Mouse (Mus musculus) cerebellum, postnatal 10 days (tissue): Measurements from ENCODE around the gene Krt6b.
"Not testable (repeated sequence)": the region's sequence is repeated elsewhere in the genome, so short reads cannot be mapped to it uniquely, and the experiment has no call there.

Experiments used
- DNase-seq, 2 experiments: peaks; one replicate each; pipeline ENCODE4 v3.0.0; 2021; ENCODE audit warnings: mixed read lengths in 2 of 2

Krt6b gene

DNA sequence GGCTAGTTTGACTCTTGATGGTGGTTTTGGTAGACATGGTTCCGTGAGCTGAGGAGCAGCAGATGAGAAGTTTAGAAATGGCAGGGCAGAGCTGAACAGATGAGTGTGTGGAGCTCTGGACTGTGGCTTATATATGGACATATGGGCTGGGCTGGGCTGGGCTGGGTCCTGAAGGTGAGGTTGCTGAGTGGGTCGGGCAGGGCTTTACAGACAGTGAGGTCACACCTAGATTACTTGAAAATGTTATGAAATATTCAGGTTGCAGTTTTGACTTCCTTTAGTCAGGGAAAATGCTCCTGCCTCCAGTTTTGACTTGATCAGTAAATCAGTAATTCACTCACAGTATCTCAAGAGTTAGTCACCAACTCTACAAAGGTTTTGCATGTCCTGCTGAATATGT lies at the start of gene Krt6b:
TSS of gene Krt6b (minus strand) at position 101 of the 400 bp plus-strand sequence.
- DNase-seq: no peak

- DNase-seq: no peak
Measured at GRCm38 (mm10) chr15:101724686-101725085, 44.6 kb upstream of the Krt6b start.

- no peak for DNase-seq
Measured at GRCm38 (mm10) chr15:101715831-101716230, 35.7 kb upstream of the Krt6b start.

- no peak for DNase-seq
Measured at GRCm38 (mm10) chr15:101714356-101714755, 34.3 kb upstream of the Krt6b start.

GRCm38 (mm10) chr15:101713731-101714130 lies 33.6 kb upstream of the Krt6b start:
- peak in 1 of 2 experiments; percentile 28 for DNase-seq

- DNase-seq: no peak
Measured at GRCm38 (mm10) chr15:101712720-101713119, 32.6 kb upstream of the Krt6b start, which contains the start of gene Krt5. Gene Krt5 (minus strand): TSS chr15:101712898.

DNA sequence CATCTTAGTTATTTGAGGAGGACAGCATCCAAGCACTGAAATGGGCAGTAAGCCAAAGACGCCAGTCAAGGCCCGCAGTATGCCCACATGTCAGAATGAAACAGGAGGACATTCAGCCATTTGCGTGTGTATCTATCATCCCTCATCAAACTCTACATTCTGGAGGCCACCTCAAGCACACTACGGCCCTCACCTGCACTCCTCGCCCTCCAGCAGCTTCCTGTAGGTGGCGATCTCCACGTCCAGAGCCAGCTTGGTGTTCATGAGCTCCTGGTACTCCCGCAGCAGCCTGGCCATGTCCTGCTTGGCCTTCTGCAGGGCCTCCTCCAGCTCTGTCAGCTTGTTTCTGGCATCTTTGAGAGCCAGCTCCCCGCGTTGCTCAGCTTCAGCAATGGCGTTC lies 28.6 kb upstream of the Krt6b start:
- peak; percentile 21 to 26 for DNase-seq

DNA sequence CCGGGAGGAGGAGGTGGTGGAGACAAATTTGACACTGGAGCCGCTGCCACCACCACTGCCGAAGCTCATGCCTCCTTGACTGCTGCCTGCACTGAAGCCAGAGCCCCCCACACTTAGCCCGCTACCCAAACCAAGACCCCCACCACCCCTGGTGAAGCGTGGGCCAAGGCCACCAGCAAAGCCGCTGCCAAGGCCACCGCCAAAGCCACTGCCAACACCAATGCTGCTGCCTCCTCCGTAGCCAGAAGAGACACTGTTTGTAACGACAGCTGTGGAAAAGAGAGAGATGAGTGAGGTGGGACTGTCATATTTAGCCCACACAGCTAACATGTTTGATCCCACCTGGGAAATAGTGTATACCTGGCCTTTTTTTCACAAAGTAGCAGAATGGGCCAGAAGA lies 27.4 kb upstream of the Krt6b start:
- no peak for DNase-seq

DNA sequence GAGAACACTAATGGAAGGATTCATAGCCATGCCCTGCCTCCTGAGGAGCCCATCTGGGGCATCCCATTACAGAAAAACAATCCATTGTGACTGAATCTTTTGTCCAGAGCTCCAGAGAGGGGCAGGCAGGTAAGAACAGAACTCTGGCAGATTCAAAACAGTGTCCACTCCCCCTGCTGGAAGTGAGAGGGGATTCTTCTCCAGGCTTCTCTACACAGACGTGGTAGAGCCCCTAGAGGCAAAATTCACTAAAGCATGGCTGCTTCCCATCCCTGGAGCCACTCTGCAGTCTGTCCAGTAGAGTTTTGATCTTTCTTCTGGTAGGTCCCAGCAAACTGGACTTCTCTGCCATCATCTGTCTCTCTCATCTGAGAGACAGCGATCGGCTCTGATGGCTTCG lies 24.0 kb upstream of the Krt6b start:
- peak; percentile 31 to 53 for DNase-seq

DNA sequence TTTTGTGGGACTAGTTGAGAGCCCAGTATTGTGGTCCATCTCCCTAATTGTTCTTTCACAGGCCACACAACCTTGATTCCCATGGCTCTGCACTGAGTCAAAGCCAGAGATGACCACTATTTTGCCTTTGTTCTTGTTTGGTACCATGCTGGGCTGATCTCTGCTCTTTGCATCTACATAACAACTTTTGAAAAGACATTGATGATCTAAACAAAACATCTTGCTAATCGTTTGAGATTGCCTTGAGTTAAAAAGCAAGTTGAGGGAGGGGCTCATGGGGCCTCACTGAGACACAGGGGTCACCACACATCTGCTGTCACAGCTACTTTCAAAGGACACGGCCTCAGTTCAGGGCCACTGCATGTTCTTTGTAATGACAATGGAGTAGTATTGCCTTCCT lies 22.3 kb upstream of the Krt6b start:
- no peak for DNase-seq

- DNase-seq: no peak
Measured at GRCm38 (mm10) chr15:101699866-101700265, 19.8 kb upstream of the Krt6b start.

DNA sequence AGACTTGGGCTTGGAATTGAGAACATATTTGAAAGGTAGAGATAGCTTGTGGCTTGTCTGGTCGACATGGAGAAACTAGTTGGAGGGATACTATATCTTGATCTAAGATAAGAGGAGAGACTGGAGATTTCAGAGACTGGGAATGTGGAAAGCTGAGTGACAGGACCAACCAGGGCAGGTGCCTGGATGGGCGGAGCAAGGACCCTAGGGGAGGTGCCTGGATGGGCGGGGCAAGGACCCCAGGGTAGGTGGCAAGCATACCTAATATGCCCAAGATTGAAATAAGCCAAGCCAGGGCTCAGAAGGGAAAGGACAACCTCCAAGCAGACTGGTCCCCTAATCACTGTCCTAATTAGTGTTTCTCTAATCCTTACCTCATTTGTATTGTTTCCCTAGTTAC lies 19.1 kb upstream of the Krt6b start:
- no peak for DNase-seq

DNA sequence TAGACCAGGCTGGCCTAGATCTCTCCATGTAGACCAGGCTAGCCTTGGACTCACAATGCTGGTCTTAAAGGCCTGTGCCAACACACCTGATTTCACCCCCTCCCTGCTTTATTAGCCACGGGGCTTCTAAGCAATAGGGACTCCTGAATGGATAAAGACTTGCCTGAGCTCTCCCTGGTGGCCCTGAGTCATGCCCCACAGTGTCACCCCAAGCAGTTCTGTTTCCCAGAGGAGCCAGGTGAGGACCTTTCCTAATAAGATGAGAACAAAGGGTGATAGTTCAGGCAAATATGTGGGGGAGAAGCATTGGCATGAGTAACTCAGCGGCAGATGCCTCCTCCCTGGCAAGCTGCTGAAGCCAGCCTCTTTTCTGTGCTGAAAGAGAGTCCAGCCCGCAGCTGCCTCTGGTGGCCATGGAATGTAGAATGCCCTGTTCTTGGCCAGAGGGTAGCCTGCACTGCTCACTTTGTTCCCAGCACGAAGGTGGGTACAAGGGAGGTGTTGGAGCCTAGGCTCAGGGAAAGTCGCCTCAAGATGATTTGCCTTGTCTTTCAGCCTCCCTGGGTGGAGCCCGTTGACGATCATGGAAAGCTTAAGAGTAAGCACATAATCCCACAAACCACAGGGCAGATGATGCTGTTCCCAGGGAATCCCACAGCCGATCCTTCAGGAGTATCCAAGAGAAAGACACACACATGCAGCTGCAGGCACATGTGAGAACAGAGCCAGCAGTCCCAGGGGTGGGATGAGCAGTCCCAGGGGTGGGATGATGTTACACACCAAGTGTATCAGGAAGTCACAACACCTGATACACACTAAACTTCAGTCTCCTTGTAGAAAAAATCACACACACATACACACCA lies 17.5 kb upstream of the Krt6b start:
- DNase-seq: peak; percentile 67 to 73

DNA sequence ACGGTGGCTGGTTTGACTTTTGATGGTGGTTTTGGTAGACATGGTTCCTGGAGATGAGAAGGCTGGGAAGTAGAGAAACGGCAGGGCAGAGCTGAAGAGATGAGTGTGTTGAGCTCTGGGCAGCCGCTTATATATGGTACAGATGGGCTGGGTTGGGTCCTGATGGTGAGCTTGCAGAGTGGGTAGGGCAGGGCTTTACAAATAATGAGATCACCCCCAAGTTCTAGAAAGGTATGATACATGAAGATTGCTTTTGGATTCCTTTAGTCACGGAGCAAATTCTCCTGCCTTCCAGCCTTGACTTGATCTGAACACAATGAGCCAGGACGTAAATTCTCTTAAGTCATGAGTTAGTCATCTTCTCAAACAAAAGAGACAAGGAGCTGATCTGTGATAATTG lies 14.1 kb upstream of the Krt6b start, which contains the start of gene Krt6a:
TSS of gene Krt6a (minus strand) at position 101 of the 400 bp plus-strand sequence.
- DNase-seq: no peak

GRCm38 (mm10) chr15:101690460-101690859 lies 10.4 kb upstream of the Krt6b start:
- DNase-seq: not testable (repeated sequence)

DNA sequence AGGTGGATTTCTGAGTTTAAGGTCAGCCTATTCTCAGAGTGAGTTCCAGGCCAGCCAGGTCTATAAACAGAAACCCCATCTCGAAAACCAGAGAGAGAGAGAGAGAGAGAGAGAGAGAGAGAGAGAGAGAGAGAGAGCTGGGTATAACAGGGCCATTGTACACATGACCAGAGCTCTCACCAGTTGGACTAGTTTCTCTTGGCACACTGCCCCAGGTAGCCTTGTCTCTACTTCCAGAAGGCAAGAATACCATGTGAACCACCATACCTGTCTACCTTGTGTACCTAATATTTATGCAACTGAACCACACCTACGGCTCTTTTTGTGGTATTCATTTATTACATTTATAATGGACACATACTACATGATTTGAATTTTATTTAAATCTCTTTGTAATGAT lies 8.1 kb upstream of the Krt6b start:
- no peak for DNase-seq

DNA sequence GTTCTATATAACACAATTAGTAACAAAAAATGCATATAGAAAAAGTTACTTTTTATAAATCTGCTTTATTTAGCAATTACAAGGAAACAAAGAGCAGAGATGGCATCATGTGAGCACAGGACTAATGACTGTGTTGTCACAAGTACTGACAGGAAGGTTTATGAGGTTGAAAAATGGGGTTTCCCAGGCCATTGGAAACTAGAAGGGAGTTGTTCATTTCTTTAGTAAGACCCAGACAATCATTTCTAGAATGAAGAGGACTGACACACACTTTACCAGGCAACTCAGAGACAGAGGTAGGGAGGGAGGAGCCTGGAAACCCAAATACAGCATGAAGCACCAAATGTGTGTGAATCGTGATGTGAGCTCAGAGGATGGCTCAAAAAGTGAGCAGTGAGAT lies 4.1 kb downstream of the Krt6b start:
- no peak for DNase-seq

DNA sequence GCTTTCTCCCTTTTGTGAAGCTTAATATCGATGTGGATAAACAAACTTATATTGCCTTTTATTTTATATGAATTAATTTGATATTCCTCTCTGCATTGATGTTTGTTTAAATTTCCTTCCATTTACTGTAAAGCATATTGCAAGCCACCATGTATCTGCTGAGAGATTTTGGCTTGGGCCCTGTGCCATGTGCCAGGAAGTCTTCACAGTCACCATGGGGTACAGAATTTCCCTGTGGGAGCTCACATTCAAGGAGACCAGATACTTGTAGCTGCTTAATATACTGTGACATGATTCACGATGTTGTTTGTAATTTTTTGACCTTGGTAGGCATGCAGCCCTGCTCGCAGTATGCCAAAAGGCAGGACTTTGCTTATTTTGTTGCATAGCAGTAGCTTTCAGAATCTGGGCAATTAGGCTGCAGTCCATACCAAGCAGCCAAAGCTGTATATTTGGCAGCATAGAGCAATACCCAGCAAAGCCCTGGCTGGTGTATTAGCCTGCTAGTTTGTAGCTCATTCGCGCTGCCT lies 27.3 kb downstream of the Krt6b start:
- DNase-seq: peak; percentile 56 to 71

DNA sequence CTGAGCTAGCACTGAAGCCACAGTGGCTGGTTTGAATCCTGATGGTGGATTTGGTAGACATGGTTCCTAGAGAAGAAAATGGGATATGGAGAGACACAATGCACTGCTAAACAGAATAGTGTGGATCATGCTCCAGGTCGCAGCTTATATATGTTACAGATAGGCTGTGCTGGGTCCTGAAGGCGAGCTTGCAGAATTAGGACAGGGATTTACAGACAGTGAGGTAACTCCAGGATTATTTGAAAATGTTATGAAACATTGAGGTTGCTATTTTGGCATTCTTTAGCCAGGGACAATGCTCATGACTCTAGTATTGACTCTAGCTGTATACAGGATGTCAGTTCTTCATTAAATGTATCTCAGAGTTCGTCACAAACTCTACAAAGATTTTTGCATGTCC lies 32.8 kb downstream of the Krt6b start, which contains the start of gene Gm5478:
TSS of gene Gm5478 (minus strand) at position 101 of the 400 bp plus-strand sequence.
- no peak for DNase-seq

- peak; percentile 49 to 67 for DNase-seq
Measured at GRCm38 (mm10) chr15:101627884-101628283, 52.2 kb downstream of the Krt6b start, which contains the start of gene Gm5414. Gene Gm5414 (minus strand): TSS chr15:101628188.
